Mouse (Mus musculus) MEL (cell line): ENCODE results near the gene Map4. TPM values are rescaled to one million over a fixed set of nuclear protein-coding genes. Genes with fewer than 3 reads are reported as not detected.

Source experiments
- DNase-seq: peaks from one replicate; pipeline ENCODE4 v3.0.0; 2011; ENCODE audit warnings: low read depth, low spot score
- H3K27ac ChIP-seq: 2 replicates; pipeline ENCODE4 v1.5.1; 2012; ENCODE audit warnings: low read depth, mild to moderate bottlenecking, control low read depth, low read length, moderate library complexity; ENCODE audit not compliant: control insufficient read depth
- H3K27me3 ChIP-seq, 2 experiments: fragments of 150-350 bp in 1 of 2; sonication (generic) in 1 of 2; 2 replicates each; pipeline ENCODE4 v1.6.1; 2012; ENCODE audit warnings: low read length in 2 of 2, mild to moderate bottlenecking in 2 of 2, improper control_type of control experiment in 1 of 2, moderate library complexity in 1 of 2; ENCODE audit not compliant: insufficient read depth in 2 of 2, control insufficient read depth in 1 of 2
- H3K36me3 ChIP-seq, 2 experiments: 2 replicates each; pipeline ENCODE4 v1.6.1; 2012 to 2014; ENCODE audit warnings: low read length in 2 of 2, improper control_type of control experiment in 1 of 2, inconsistent platforms in 1 of 2, mild to moderate bottlenecking in 1 of 2; ENCODE audit not compliant: insufficient read depth in 2 of 2, control insufficient read depth in 1 of 2
- H3K4me1 ChIP-seq, 2 experiments: fragments of 150-350 bp in 1 of 2; sonication (generic) in 1 of 2; 2 replicates each; pipeline ENCODE4 v1.6.1; 2012; ENCODE audit warnings: low read length in 2 of 2, improper control_type of control experiment in 1 of 2, mild to moderate bottlenecking in 1 of 2; ENCODE audit not compliant: insufficient read depth in 2 of 2, control insufficient read depth in 1 of 2
- H3K4me3 ChIP-seq, 2 experiments: fragments of 150-350 bp in 1 of 2; sonication (generic) in 1 of 2; 2 replicates each; pipeline ENCODE4 v1.5.1; 2012; ENCODE audit warnings: low read depth in 2 of 2, low read length in 2 of 2, mild to moderate bottlenecking in 2 of 2, moderate library complexity in 2 of 2, control low read depth in 1 of 2, improper control_type of control experiment in 1 of 2; ENCODE audit not compliant: control insufficient read depth in 1 of 2, insufficient read depth in 1 of 2
- H3K79me2 ChIP-seq: 2 replicates; pipeline ENCODE4 v1.6.1; 2012; ENCODE audit warnings: mild to moderate bottlenecking, low read length, moderate library complexity; ENCODE audit not compliant: control insufficient read depth, poor library complexity, insufficient read depth
- H3K9ac ChIP-seq: 2 replicates; pipeline ENCODE4 v1.6.1; 2012; ENCODE audit warnings: low read depth, mild to moderate bottlenecking, control low read depth, low read length, moderate library complexity; ENCODE audit not compliant: control insufficient read depth, poor library complexity, severe bottlenecking
- H3K9me3 ChIP-seq: fragments of 150-350 bp; sonication (generic); replicated peaks from 2 replicates; pipeline ENCODE4 v1.6.1; 2012; ENCODE audit warnings: mild to moderate bottlenecking, low read length, improper control_type of control experiment, moderate library complexity; ENCODE audit not compliant: insufficient read depth
- BHLHE40 ChIP-seq: IDR thresholded peaks from 2 replicates; pipeline ENCODE4 v1.6.1; 2012; ENCODE audit warnings: low read depth, mild to moderate bottlenecking, inconsistent platforms, low read length, improper control_type of control experiment, borderline replicate concordance
- CTCF ChIP-seq, 3 experiments: IDR thresholded peaks in 2 of 3; conservative IDR thresholded peaks in 1 of 3; 2 replicates each; pipeline ENCODE4 v1.5.1; 2011 to 2012; ENCODE audit warnings: low read length in 3 of 3, low read depth in 2 of 3, mild to moderate bottlenecking in 2 of 3, improper control_type of control experiment in 1 of 3, inconsistent platforms in 1 of 3, mixed read lengths in 1 of 3, moderate library complexity in 1 of 3; ENCODE audit not compliant: control insufficient read depth in 1 of 3, insufficient read depth in 1 of 3, poor library complexity in 1 of 3, severe bottlenecking in 1 of 3
- E2F4 ChIP-seq: IDR thresholded peaks from 2 replicates; pipeline ENCODE4 v1.6.1; 2011; ENCODE audit warnings: low read depth, low read length, improper control_type of control experiment, borderline replicate concordance
- EP300 ChIP-seq, 2 experiments: IDR thresholded peaks; 2 replicates each; pipeline ENCODE4 v1.6.1; 2011; ENCODE audit warnings: improper control_type of control experiment in 2 of 2, low read length in 2 of 2, low read depth in 1 of 2, mild to moderate bottlenecking in 1 of 2
- ETS1 ChIP-seq: IDR thresholded peaks from 2 replicates; pipeline ENCODE4 v1.6.1; 2012; ENCODE audit warnings: low read depth, mild to moderate bottlenecking, inconsistent platforms, low read length, improper control_type of control experiment, moderate library complexity
- GABPA ChIP-seq: IDR thresholded peaks from 2 replicates; pipeline ENCODE4 v1.6.1; 2012; ENCODE audit warnings: low read depth, mild to moderate bottlenecking, inconsistent platforms, low read length, improper control_type of control experiment, moderate library complexity
- JUND ChIP-seq: IDR thresholded peaks from 2 replicates; pipeline ENCODE4 v1.6.1; 2011; ENCODE audit warnings: low read depth, mild to moderate bottlenecking, improper control_type of control experiment, low read length
- KAT2A ChIP-seq: conservative IDR thresholded peaks from 2 replicates; pipeline ENCODE4 v1.6.1; 2012; ENCODE audit warnings: low read depth, low read length, improper control_type of control experiment, inconsistent platforms
- MAFK ChIP-seq: IDR thresholded peaks from 2 replicates; pipeline ENCODE4 v1.6.1; 2011; ENCODE audit warnings: low read depth, mild to moderate bottlenecking, low read length, improper control_type of control experiment, borderline replicate concordance
- MAX ChIP-seq: IDR thresholded peaks from 2 replicates; pipeline ENCODE4 v1.6.1; 2011; ENCODE audit warnings: low read length, improper control_type of control experiment
- MAZ ChIP-seq: IDR thresholded peaks from 2 replicates; pipeline ENCODE4 v1.6.1; 2012; ENCODE audit warnings: low read depth, mild to moderate bottlenecking, inconsistent platforms, low read length, improper control_type of control experiment
- MEF2A ChIP-seq: IDR thresholded peaks from 2 replicates; pipeline ENCODE4 v1.6.1; 2014; ENCODE audit warnings: low read depth, mild to moderate bottlenecking, inconsistent platforms, low read length, improper control_type of control experiment; ENCODE audit not compliant: poor library complexity, insufficient replicate concordance, severe bottlenecking; ENCODE audit errors: extremely low read depth
- MYB ChIP-seq: IDR thresholded peaks from 2 replicates; pipeline ENCODE4 v1.6.1; 2011; ENCODE audit warnings: mild to moderate bottlenecking, low read depth, low read length, improper control_type of control experiment
- NELFE ChIP-seq: IDR thresholded peaks from 2 replicates; pipeline ENCODE4 v1.6.1; 2011; ENCODE audit warnings: low read depth, low read length, improper control_type of control experiment
- NRF1 ChIP-seq: IDR thresholded peaks from 2 replicates; pipeline ENCODE4 v1.6.1; 2014; ENCODE audit warnings: low read depth, mild to moderate bottlenecking, inconsistent platforms, low read length, improper control_type of control experiment, moderate library complexity; ENCODE audit not compliant: poor library complexity, insufficient read depth, severe bottlenecking
- POLR2A ChIP-seq, 2 experiments: IDR thresholded peaks; 2 replicates each; pipeline ENCODE4 v1.6.1; 2011 to 2012; ENCODE audit warnings: low read length in 2 of 2, mild to moderate bottlenecking in 2 of 2, control low read depth in 1 of 2, improper control_type of control experiment in 1 of 2, low read depth in 1 of 2, moderate library complexity in 1 of 2; ENCODE audit not compliant: control insufficient read depth in 1 of 2, insufficient read depth in 1 of 2, poor library complexity in 1 of 2
- POLR2AphosphoS2 ChIP-seq: IDR thresholded peaks from 2 replicates; pipeline ENCODE4 v1.6.1; 2011; ENCODE audit warnings: low read length, improper control_type of control experiment
- RAD21 ChIP-seq: IDR thresholded peaks from 2 replicates; pipeline ENCODE4 v1.6.1; 2011; ENCODE audit warnings: mild to moderate bottlenecking, low read depth, low read length, improper control_type of control experiment
- RCOR1 ChIP-seq: IDR thresholded peaks from 2 replicates; pipeline ENCODE4 v1.6.1; 2012; ENCODE audit warnings: low read depth, mild to moderate bottlenecking, inconsistent platforms, low read length, improper control_type of control experiment
- SIN3A ChIP-seq: IDR thresholded peaks from 2 replicates; pipeline ENCODE4 v1.6.1; 2012; ENCODE audit warnings: low read length, improper control_type of control experiment, inconsistent platforms
- TAL1 ChIP-seq: IDR thresholded peaks from 2 replicates; pipeline ENCODE4 v1.6.1; 2012; ENCODE audit warnings: mild to moderate bottlenecking, inconsistent platforms, low read length, moderate library complexity, mixed read lengths
- TBP ChIP-seq: IDR thresholded peaks from 2 replicates; pipeline ENCODE4 v1.8.0; 2011; ENCODE audit warnings: low read depth, low read length, improper control_type of control experiment
- UBTF ChIP-seq: IDR thresholded peaks from 2 replicates; pipeline ENCODE4 v1.6.1; 2012; ENCODE audit warnings: low read depth, mild to moderate bottlenecking, inconsistent platforms, low read length, improper control_type of control experiment, moderate library complexity, borderline replicate concordance; ENCODE audit not compliant: insufficient read depth
- USF1 ChIP-seq: IDR thresholded peaks from 2 replicates; pipeline ENCODE4 v1.6.1; 2014; ENCODE audit warnings: low read depth, mild to moderate bottlenecking, inconsistent platforms, low read length, improper control_type of control experiment, moderate library complexity
- ZC3H11A ChIP-seq: IDR thresholded peaks from 2 replicates; pipeline ENCODE4 v1.6.1; 2012; ENCODE audit warnings: low read depth, mild to moderate bottlenecking, inconsistent platforms, low read length, improper control_type of control experiment
- polyA plus RNA-seq, 2 experiments: library from polyadenylated mRNA; stranded (reverse) in 1 of 2; unstranded in 1 of 2; fragments of >175 nt in 1 of 2; fragments of >200 nt in 1 of 2; gene quantifications; 2 replicates each; pipeline versions ENCODE4 v1.2.1 to v1.2.4; 2012; ENCODE audit warnings: low replicate concordance in 2 of 2, low read depth in 1 of 2; ENCODE audit not compliant: insufficient read length in 2 of 2, insufficient read depth in 1 of 2, missing spikeins in 1 of 2
- total RNA-seq: library from RNA; depleted of rRNA; stranded (reverse); fragments of 300-350 nt; gene quantifications from 2 replicates; pipeline ENCODE4 v1.2.3, GENCODE M21; 2012

The Map4 gene
- total and polyA plus RNA-seq, 3 experiments = 14.5 to 47.8 TPM; not detected in 1

DNA sequence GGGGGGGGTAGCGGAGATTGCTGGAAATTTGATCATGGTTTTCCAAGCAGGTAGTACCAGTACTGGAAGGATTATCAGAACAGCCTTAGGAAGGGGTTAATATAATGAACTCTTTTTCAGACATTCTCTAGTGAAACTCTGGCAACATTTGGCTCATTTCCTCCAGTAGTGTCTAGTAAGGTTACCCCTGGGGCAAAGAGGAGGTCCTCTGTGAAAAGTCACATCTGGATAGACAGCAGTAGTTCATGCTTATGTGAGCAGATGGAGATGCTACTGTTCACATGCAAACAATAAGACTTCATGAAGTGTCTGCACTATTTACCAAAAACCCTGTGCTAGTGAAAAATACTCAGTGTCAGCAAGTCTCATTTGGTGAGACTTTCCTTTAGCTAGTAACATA lies 125.9 kb downstream of the Map4 start:
- H3K79me2 ChIP-seq = no peaks in the 10 kb centered on the region
- H3K4me3 ChIP-seq = no peak overlapping the region
- no peak for DNase-seq
- H3K36me3 ChIP-seq = peaks cover 0 to 3% of the 10 kb centered on the region in 2 experiments; a peak in 2 of 4 replicates
- H3K27me3 ChIP-seq = no peaks in the 10 kb centered on the region
- TF ChIP-seq SIN3A = no peak
- no peak for TF ChIP-seq KAT2A
- TF ChIP-seq MAZ = no peak
- TF ChIP-seq ETS1 = no peak
- TF ChIP-seq UBTF = no peak
- TF ChIP-seq NELFE = no peak
- no peak for TF ChIP-seq RAD21
- no peak for TF ChIP-seq EP300 (IDR thresholded peaks at IDR 0.05; ENCODE audit: low read depth in 1 of 2, low read length in 2 of 2)
- TF ChIP-seq MYB = no peak
- TF ChIP-seq ZC3H11A = no peak
- no peak for TF ChIP-seq POLR2A (IDR thresholded peaks at IDR 0.05; ENCODE audit: control insufficient read depth in 1 of 2, insufficient read depth in 1 of 2, low read depth in 1 of 2, low read length in 2 of 2, poor library complexity in 1 of 2)
- no peak for TF ChIP-seq NRF1
- no peak for TF ChIP-seq MEF2A
- no peak for TF ChIP-seq TBP
- no peaks in the 10 kb centered on the region for H3K9me3 ChIP-seq
- no peak overlapping the region for H3K9ac ChIP-seq
- H3K4me1 ChIP-seq = no peaks in the 10 kb centered on the region
- H3K27ac ChIP-seq = no peak overlapping the region

GRCm38 (mm10) chr9:110060761-110061160 lies 129.5 kb downstream of the Map4 start:
- no peaks in the 10 kb centered on the region for H3K4me1 ChIP-seq
- H3K9me3 ChIP-seq = no peaks in the 10 kb centered on the region
- no peak overlapping the region for H3K9ac ChIP-seq
- no peaks in the 10 kb centered on the region for H3K27me3 ChIP-seq
- H3K27ac ChIP-seq = no peak overlapping the region
- H3K36me3 ChIP-seq = no peaks in the 10 kb centered on the region
- H3K79me2 ChIP-seq = no peaks in the 10 kb centered on the region
- no peak for TF ChIP-seq RAD21
- no peak for TF ChIP-seq TAL1
- TF ChIP-seq BHLHE40 = no peak
- TF ChIP-seq USF1 = no peak
- no peak for TF ChIP-seq MAFK
- no peak for TF ChIP-seq ZC3H11A
- TF ChIP-seq GABPA = no peak
- no peak for TF ChIP-seq RCOR1
- TF ChIP-seq CTCF (IDR thresholded peaks at IDR 0.05 in 2 of 3, conservative IDR thresholded peaks at IDR 0.05 in 1 of 3; ENCODE audit: control insufficient read depth in 1 of 3, insufficient read depth in 1 of 3, low read depth in 2 of 3, low read length in 3 of 3, poor library complexity in 1 of 3, severe bottlenecking in 1 of 3) = no peak
- TF ChIP-seq ETS1 = no peak
- TF ChIP-seq NRF1 = no peak
- TF ChIP-seq POLR2AphosphoS2 = no peak
- no peak for TF ChIP-seq MAX
- TF ChIP-seq JUND = no peak
- TF ChIP-seq E2F4 = no peak
- no peak for DNase-seq
- H3K4me3 ChIP-seq = no peak overlapping the region
